Mouse (Mus musculus) spleen, adult 2 months (tissue): ENCODE measurements at regions not wholly inside any gene's neighbourhood (a gene's known extent, or its start where the extent isn't known, plus 50 kb on each side); places are given as distances from the start of the nearest gene placed in this dataset.

Source experiments
- CTCF ChIP-seq: fragments of 200-500 bp; IDR thresholded peaks from 2 replicates; pipeline ENCODE4 v1.5.1; 2011; ENCODE audit warnings: mild to moderate bottlenecking, inconsistent platforms; ENCODE audit not compliant: insufficient read depth, insufficient read length, insufficient replicate concordance; ENCODE audit errors: extremely low read depth
- POLR2A ChIP-seq: fragments of 200-500 bp; IDR thresholded peaks from 2 replicates; pipeline ENCODE4 v1.6.1; 2011; ENCODE audit warnings: low read depth, low read length, inconsistent platforms

DNA sequence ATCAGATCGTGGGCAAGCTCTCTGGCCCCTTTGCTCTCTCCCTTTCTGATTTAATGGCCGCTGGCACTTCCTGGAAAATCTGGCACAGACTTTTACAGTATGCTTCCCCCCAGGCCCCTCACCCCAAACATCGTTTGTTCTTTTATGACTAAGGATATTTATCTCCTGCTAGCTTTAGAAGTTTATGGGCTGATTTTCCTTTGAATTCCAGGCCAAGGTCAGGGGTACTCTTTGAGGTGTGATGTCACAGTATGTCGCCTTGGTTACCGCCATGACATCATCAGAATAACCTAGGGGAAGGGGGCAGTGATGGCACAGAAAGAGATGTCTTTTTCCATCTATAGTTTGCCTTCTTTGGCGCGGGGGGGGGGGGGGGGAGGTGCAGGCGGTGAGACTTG is 73.5 kb upstream of the Tbx3 start:
- no peak for TF ChIP-seq CTCF
- TF ChIP-seq POLR2A = no peak
